Mouse (Mus musculus): Measurements from ENCODE around the gene Mpp5. TPM values are rescaled to one million over a fixed set of nuclear protein-coding genes. Genes with fewer than 3 reads are reported as not detected.

The Mpp5 gene
- 10 to 100 TPM; 11.2 to 13.3 TPM for total RNA-seq (2023)

GRCm38 (mm10) chr12:78748557-78749377 lies at the start of gene Mpp5:
Mpp5 (plus strand) TSS chr12:78748907.

GRCm38 (mm10) chr12:78861496-78862253 lies 113.0 kb downstream of the Mpp5 start, which contains the start of the genes Atp6v1d and Eif2s1:
Atp6v1d (minus strand) TSS chr12:78861638.
Eif2s1 (plus strand) TSS chr12:78861819.

Other genes with a start within 250 kb of the Mpp5 start
- gene Fam71d, start 57.4 kb upstream of the Mpp5 start, total RNA-seq (2023), result not detected
- 10 to 100 TPM; 65.5 to 77.3 TPM for gene Atp6v1d, start 112.7 kb downstream of the Mpp5 start, total RNA-seq (2023)
- gene Eif2s1, start 112.9 kb downstream of the Mpp5 start, total RNA-seq (2023), result 10 to 100 TPM; 26.7 to 46.5 TPM
- gene Plek2, start 158.1 kb downstream of the Mpp5 start, total RNA-seq (2023), result under 1 TPM; 0.33 to 0.35 TPM

Measured in neutrophil, adult 83 days (primary cell).